Mouse (Mus musculus) bone marrow macrophage, adult 2 months (primary cell): ENCODE results near the gene Setx.

ENCODE experiments used
- CTCF ChIP-seq: IDR thresholded peaks from 2 replicates; pipeline ENCODE4 v1.5.1; 2012; ENCODE audit warnings: low read depth, mild to moderate bottlenecking, low read length, moderate library complexity
- POLR2A ChIP-seq: IDR thresholded peaks from 2 replicates; pipeline ENCODE4 v1.6.1; 2012; ENCODE audit warnings: mild to moderate bottlenecking, low read depth, low read length, borderline replicate concordance

- no peak for TF ChIP-seq POLR2A
- TF ChIP-seq CTCF, result no peak
Observed at GRCm38 (mm10) chr2:29179810-29180209, 55.8 kb downstream of the Setx start.
